Mouse (Mus musculus): Measurements from ENCODE around the gene Dtx2. TPM values are rescaled to one million over a fixed set of nuclear protein-coding genes. Genes with fewer than 3 reads are reported as not detected.
A peak's percentile ranks its signal among the peaks of the same experiment; 100 is the strongest.
"Not testable (repeated sequence)": the region's sequence is repeated elsewhere in the genome, so short reads cannot be mapped to it uniquely, and the experiment has no call there.

The Dtx2 gene
- total RNA-seq, 2 experiments from 2014 or later = 6.0 to 6.4 TPM

DNA sequence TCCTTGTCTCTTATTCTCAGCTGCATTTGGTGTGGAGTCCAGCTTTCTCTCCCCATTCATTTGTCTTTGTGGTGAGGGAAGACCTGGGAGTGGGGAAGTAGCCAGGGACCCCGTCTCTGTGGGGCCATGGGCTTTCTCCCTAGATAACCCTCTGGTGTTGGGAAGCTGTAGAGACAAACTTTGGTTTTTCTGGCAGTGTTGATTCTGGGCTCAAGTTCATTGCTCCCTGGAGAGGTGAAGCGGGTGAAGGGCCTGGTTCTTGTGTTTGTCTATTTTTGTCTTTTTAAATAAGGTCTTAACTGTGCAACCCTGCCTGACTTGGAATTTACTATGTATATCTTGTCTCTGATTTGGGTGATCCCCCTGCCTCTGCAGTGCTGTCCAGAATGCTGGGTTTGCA lies 24.1 kb downstream of the Dtx2 start:
- DNase-seq = no peak
- intact Hi-C loops (cut with DNase I) = no loop called here

DNA sequence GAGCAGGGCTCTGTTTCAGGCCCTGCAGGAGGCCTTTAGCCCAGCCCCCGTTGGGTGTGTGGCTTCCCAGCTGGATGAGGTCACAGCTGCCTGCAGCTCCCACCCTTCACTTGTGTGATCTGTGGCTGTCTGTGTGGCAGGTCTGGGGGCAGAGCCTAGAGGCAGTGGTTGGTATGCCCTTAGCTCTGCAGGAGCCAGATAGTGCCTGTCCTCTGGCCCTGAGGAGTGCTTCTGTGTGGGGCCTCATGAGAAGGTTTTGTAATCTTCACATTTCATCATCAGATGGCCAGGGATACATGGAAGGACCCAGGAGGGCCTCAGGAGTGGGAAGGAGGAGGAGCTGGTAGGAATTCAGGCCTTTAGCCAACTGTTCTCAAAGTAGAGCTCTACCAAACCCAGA lies 25.3 kb downstream of the Dtx2 start:
- intact Hi-C loops (cut with DNase I) = loop anchor here (5.0 kb wide), 1 partner anchor 38 kb away; the partner anchor contains the start of gene Zp3
- DNase-seq = no peak

DNA sequence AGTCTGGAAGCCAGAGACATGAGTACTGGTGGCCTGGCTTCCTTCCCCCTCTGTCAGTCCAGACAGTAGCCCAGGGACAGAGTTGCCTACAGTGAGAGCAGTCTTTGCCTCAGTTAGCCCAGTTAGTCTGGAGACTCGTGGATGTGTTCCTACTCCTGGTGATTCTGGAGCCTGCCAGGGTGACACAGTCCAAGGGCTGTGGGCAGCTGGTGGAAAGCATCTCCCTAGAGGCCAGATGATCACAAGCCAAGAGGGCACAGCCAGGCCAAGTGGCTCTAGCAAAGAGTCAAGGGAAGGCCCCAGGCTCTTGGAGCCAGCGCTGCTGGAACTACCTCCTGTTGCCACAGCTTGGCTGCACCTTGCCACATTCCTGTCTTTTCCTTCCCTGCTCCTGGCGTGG lies 31.1 kb downstream of the Dtx2 start:
- intact Hi-C loops (cut with DNase I) = no loop called here
- DNase-seq = peak; percentile 43 to 47

DNA sequence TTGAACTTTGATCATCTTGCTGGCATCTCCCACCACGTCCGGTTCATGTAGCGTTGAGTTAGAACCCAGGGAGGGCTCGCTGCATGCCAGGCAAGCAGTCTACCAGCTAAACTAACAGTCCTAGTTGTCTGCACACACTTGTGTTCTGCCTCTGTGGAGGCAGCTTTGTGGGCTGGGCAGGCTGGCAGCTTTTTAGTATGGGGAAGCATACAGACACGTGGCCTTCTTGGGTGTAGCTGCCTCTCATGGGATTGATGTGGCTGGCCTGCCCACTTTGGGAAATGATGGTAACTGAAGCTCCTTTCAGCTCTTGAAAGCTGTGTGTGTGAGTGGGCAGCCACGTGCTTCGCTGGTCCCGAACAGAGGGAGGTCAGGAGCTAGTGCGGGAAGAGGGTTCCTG lies 32.3 kb downstream of the Dtx2 start:
- intact Hi-C loops (cut with DNase I) = no loop called here
- no peak for DNase-seq

DNA sequence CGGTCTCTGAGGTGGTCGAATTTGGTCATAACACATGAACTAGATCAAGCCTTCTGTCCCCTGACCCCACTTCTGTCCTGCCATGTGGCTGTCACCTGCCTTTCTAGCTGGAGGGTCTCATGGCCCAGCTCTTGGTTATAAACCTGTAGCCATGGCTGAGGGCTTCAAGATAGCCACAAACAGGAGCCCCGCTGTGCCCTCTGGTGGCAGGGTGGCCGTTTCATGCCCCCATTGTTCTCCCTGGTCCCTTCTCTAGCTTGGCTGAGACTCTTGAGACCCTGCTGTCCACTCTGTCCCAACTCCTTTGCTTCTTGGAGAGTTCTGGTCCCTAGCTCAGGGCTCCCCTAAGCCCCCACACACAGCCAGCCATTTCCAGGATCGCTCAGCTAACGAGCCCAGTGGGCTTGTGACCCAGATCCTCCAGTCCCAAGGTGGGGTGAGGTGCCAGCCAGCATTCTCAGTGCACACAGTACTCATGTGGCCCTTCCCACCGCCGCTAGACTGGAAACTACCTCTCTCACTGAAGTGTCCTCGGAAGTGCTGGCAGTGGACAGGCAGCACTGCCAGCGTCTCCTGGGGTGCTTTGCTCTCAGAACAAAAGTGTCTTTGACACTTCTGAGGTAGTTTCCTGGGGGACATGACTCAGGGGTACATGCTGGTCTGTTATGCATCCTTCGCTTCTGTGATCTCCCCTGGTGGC lies 33.2 kb downstream of the Dtx2 start:
- DNase-seq = no peak
- intact Hi-C loops (cut with DNase I) = no loop called here

DNA sequence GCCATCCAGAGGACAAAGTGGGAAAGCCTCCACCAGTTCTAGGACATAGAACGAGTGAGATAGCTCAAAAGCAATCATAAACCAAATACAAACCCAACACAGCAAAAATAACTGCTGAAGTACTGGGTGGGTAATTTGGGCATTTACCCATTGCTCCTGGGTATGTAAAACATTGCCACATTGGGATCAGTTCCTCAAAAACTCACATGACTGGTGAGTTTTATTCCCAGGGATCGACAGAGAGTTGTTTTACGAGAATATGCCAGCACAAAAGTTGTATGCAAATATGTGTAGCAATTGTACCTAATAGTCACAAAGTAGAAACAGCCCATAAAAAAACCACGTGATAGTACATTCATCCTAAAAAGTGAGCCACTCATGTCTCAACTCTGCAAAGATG lies 40.3 kb downstream of the Dtx2 start:
- intact Hi-C loops (cut with DNase I) = no loop called here
- DNase-seq = no peak

DNA sequence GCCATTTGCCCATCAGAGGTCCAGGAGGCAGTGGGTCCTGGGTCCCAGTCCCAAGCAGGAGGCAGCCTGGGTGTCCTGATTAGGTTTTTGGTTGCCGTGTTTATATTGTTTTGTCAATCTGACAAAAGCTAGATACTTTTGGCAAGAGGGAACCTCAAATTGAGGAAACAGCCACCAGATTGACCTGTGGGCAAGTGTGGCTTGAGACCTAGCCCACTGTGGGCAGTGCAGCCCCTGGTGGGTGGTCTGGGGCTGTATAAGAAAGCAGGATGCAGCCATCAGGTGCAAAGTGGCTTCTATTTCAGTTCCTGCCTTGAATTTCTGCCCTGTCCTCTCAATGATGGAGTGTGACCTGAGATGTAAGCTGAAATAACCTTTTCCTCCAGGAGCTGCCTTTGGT lies 40.7 kb downstream of the Dtx2 start:
- intact Hi-C loops (cut with DNase I) = no loop called here
- no peak for DNase-seq

DNA sequence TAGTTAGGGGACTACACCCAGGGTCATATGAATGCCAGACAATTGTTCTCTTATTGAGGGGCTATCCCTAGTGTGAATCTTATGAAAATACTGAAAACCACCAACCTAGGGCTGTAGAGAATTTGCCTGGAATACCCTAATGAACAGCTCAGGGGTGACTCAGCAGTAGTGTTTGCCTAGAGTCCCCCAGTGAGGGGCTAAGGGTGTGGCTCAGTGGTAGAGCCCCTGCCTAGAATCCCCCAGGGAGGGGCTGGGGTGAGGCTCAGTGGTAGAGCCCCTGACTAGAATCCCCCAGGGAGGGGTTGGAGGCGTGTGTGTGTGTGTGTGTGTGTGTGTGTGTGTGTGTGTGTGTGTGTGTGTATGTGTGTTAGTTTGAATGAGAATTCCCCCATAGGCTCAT lies 42.1 kb downstream of the Dtx2 start:
- intact Hi-C loops (cut with DNase I) = no loop called here
- DNase-seq = no peak

DNA sequence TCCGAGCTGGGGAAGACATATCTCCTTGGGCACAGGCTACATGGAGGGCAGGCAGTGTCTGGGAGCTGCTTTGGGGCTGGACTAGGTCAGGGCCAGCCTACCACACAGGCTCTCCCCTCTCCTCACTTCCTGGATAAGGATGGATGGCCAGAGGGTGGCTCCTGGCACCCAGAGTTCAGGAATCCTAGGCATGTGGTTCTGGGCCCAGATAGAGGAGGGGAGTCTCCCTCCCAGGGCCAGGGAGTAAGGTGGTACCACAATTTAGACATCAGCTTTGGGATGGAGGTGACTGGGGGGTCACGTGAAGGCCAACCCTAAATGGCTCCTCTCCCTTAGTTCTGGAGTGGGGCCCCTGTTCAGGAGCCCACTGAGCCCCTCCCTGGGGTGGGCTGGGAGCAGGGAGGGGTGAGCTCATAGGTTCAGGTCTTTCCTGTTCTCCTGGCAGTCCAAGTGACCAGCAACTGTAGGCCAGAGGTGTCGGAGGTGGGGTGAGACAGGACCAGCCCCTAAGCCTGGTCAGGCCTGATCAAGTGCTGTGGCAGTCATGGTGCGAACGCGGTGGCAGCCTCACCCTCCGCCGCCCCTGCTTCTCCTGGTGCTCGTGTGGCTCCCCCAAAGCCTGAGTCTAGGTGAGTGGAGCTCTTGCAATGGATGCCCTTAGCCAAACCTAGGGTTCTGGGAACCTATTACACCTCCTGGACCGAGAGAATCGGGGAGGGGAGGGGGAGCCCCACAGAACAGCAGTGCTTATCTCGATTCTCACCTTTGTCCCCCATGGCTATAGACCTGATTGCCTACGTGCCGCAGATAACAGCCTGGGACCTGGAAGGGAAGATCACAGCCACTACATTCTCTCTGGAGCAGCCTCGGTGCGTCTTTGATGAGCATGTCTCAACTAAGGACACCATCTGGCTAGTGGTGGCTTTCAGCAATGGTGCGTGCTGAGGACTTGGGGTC lies 43.9 kb downstream of the Dtx2 start, which contains the start of gene Upk3b:
Gene Upk3b, plus strand, starts transcription at position 239 of the 957 bp plus-strand sequence.
- intact Hi-C loops (cut with DNase I) = no loop called here
- DNase-seq = no peak

DNA sequence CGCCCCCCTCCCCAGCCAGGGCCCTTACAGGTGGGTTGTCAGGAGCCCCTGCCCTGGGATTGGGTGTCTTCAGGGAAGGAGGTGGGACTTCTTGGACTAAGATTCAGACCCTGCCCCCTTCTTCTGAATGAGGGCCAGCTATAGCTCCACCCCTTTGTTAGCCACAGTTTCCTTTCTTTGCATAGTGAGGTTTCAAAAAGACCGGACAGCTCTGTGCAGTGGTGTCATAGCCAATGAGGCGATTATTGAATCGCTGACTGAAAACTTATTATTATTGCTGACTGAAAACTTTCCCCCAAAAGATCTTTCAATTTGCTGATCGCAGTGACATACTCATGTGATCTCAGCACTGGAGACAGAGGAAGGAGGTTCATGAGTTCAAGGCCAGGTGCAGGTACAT lies 45.6 kb downstream of the Dtx2 start:
- intact Hi-C loops (cut with DNase I) = loop anchor here (5.0 kb wide), 1 partner anchor 58 kb away; the partner anchor contains the start of gene Zp3
- DNase-seq = no peak

DNA sequence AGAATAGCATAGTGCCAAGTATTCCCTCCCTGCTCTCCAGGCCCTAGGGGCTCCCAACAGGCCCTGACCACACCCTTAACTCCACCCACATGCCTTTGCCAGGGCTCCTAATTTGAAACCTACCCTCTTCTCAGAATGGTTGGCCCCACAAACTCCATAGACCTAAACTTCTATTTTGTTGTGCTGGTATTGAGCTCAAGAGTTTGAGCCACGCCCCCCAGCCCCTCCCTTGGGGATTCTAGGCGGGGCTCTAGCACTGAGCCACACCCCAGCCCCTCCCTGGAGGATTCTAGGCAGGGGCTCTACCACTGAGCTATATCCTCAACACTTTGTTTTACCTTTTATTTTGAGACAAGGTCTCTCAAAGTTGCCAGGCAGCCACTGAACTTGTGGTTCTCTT lies 46.7 kb downstream of the Dtx2 start:
- DNase-seq = no peak
- intact Hi-C loops (cut with DNase I) = loop anchor here (5.0 kb wide), 1 partner anchor 59 kb away; the partner anchor contains the start of gene Zp3

DNA sequence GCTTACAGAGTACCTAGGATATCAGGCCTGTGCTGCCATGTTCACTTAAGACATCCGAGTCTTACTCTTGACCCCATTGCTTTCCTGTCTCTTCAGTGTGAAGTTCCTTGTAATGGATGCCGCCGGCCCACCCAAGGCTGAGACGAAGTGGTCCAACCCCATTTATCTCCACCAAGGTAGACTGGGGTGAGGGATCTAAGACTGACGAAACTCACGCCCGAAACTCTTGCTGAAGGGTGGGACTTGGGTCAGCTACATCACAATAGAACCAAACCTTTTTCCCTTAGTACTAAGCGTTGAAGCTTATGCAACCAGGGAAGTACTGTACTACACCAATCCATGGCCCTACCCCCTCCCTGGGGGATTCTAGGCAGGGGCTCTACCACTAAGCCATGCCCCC lies 47.1 kb downstream of the Dtx2 start:
- no peak for DNase-seq
- intact Hi-C loops (cut with DNase I) = loop anchor here (5.0 kb wide), 1 partner anchor 59 kb away; the partner anchor contains the start of gene Zp3

DNA sequence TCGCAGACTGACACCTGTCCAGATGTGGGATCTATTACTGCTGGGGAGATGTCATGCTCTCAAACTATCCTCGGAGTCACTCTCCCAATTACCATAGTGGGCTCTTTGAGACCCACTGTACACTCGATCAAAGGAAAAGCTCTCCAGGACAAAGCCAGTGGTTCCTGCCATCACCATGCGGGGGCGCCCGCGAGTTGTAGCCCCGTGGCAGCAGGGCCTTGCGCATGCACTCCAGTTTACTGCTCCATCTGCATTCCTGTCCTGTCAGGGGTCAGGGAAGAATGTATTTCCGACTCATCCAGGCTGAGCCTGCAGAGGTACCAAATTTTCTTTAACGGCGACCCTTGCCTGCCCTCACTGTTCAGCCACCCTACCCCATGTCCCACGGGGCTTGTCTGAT lies 50.3 kb downstream of the Dtx2 start:
- intact Hi-C loops (cut with DNase I) = loop anchor here (5.0 kb wide), 1 partner anchor 63 kb away; the partner anchor contains the start of gene Zp3
- no peak for DNase-seq

DNA sequence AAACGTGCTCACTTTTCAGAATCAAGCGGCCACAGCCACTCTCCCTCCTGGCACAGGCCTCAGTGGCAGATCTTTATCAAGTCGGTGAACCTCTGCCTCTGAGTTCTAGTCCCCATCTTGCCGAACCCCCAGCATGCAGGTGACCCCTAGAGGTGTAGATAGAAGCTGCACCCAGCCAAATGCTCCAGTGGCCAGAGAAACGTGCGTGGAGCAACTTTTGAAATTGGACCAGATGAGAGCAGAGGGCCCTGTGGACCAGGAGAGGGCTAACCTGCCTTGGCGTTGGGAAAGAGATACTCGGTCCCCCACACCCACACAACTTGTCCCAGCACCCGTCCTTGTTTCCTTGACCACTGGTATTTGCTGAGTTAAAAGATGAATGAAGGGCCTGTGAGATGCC lies 50.8 kb downstream of the Dtx2 start:
- no peak for DNase-seq
- intact Hi-C loops (cut with DNase I) = no loop called here

DNA sequence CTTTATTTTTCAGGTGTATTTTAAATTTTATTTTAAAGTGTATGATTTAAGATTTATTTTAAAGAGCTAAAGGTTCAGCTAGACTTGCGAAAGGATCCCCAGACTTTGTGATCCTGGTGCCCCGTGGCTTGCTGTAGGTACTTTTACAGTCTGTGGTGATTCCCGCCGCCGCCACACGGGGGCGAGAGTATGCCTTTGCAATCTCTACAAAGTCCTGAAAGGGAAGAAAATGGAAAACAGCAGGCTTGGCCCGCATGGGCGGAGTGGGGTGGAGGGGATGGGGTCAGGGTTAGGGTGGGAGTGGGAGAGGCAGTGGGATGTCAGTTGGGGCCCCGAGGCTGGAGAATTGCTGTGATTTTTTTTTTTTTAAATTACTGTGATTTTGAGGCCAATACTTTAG lies 51.4 kb downstream of the Dtx2 start:
- intact Hi-C loops (cut with DNase I) = no loop called here
- peak; percentile 81 to 83 for DNase-seq

DNA sequence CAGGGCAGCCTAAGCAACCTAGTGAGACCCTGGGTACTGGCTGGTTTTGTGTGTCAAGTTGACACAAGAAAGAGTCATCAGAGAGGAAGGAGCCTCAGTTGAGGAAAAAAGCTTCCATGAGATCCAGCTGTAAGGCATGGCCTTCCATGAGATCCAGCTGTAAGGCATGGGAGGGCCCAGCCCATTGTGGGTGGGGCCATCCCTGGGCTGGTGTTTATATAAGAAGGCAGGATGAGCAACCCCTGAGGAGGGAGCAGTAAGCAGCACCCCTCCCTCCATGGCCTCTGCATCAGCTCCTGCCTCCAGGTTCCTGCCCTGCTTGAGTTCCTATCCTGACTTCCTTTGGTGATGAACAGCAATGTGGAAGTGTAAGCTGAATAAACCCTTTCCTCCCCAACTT lies 53.9 kb downstream of the Dtx2 start:
- intact Hi-C loops (cut with DNase I); DNase-seq: not testable (repeated sequence)

DNA sequence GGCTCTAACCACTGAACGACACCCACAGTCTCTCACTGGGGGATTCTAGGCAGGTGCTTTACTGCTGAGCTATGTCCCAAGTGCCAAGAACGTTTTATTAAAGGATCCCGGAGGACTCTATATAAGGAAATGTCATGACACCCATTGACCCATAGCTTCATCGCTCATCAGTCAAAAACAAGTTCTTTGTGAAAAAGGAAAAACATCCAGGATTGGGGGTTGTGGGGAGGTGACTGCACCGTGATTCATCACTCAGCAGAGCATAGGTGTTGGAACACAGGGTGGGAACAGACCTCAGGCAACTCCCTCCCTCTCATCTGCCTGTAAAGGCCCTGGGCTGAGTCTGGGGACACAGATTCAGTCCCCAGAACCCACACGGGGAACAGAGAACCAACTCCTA lies 55.3 kb downstream of the Dtx2 start:
- intact Hi-C loops (cut with DNase I) = no loop called here
- DNase-seq = no peak

DNA sequence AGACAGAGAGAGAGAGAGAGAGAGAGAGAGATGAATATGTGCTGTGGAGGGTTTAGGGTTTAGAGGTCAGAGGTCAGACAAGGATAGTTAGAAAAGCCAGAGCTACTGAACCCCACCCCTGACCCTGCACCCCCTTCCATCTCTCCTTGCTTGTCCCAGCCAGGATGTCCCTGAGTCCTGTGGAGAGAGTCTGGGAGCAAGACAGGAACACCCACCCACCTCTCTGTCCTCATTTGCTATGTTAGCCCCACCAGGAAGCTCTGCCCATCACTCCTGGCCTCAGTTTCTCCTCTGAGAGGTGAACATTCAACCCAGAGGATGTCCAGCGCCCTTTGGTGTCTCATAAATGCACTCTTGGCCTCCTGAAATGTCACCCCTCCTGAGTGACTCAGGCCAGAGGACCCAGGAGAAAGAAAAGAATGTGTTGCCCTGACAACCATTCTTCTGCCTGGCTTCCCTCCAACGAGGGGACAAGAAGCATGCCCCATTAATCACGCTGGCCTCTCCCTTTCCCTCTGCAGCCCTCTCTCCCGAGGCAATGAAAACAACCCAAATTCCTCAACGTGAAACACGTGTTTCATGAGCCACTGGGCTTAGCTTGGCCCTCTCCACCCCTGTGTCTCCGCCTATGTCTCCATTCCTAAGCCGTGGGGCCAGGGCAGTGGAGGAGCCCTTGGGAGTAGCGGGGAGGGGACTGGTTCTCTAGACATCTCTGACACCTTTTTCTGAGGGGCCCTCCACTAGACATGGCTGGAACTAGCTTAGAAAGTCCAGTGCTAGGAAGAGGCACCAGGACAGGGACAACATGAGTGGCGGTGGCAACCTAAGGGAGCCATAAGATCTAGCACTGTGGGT lies 56.9 kb downstream of the Dtx2 start:
- DNase-seq = no peak

DNA sequence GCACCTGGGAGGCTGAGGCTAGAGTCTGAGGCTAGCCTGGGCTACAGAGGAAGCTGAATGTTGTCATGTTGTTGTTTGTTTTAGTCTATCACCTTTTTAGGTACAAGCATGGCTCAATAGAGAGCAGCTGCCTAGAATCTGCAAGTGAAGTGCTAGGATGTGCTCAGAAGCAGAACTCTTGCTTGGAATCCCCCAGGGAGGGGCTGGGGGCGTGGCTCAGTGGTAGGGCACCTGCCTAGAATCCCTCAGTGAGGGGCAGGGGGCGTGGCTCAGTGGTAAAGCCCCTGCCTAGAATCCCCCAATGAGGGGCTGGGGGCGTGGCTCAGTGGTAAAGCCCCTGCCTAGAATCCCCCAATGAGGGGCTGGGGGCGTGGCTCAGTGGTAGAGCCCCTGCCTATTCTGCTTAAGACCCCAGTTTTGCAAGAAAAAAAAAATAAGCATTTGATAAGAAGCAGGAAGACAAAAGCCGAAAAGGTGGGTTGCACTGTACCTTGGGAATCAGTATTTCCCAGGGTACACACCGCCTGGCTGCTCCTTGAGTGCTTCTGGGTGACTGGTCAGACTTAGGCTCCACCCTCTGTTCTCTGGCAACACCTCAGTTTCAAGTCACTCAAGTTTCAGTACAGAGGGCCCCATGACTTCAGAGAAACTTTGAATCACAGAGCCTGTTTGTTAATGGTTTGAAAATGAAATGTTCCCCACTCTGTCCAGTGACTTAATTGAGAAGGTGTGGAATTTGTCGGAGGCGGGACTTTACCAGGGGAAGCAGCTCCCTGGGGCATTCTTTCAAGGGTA lies 58.5 kb downstream of the Dtx2 start:
- intact Hi-C loops (cut with DNase I) = no loop called here
- DNase-seq = no peak

More for the DNA sequence above, 56.9 kb downstream of the Dtx2 start:
- intact Hi-C loops (cut with DNase I) = no loop called here

All from gastrocnemius, postnatal 36 days (tissue).